Mouse (Mus musculus) limb, embryonic 12.5 days (tissue): Measurements from ENCODE around the gene Calml4. TPM values are rescaled to one million over a fixed set of nuclear protein-coding genes. Genes with fewer than 3 reads are reported as not detected.
"Not testable (repeated sequence)": the region's sequence is repeated elsewhere in the genome, so short reads cannot be mapped to it uniquely, and the experiment has no call there.

Experiments used
- ATAC-seq: fragments of 200-750 bp; cut with Nextera tagmentation; 2 replicates; pipeline ENCODE4 v1.8.0; 2017; ENCODE audit warnings: low read depth, moderate TSS enrichment; ENCODE audit not compliant: insufficient number of reproducible peaks, insufficient read depth, low FRiP score, low TSS enrichment
- H3K27ac ChIP-seq: fragments of 300-500 bp; sonication (generic); 2 replicates; pipeline ENCODE4 v1.5.1; 2016; ENCODE audit warnings: mild to moderate bottlenecking, moderate library complexity
- H3K27me3 ChIP-seq: fragments of 300-500 bp; sonication (generic); 2 replicates; pipeline ENCODE4 v1.6.1; 2016; ENCODE audit warnings: mild to moderate bottlenecking, moderate library complexity
- H3K36me3 ChIP-seq: fragments of 300-500 bp; sonication (generic); 2 replicates; pipeline ENCODE4 v1.6.1; 2016; ENCODE audit warnings: mild to moderate bottlenecking, moderate library complexity
- H3K4me1 ChIP-seq: fragments of 300-500 bp; sonication (generic); replicated peaks from 2 replicates; pipeline ENCODE4 v1.6.1; 2016
- H3K4me2 ChIP-seq: fragments of 300-500 bp; sonication (generic); 2 replicates; pipeline ENCODE4 v1.6.1; 2016; ENCODE audit warnings: mild to moderate bottlenecking, moderate library complexity
- H3K4me3 ChIP-seq: fragments of 300-500 bp; sonication (generic); replicated peaks from 2 replicates; pipeline ENCODE4 v1.5.1; 2016; ENCODE audit warnings: mild to moderate bottlenecking
- H3K9ac ChIP-seq: fragments of 300-500 bp; sonication (generic); replicated peaks from 2 replicates; pipeline ENCODE4 v1.6.1; 2016; ENCODE audit warnings: mild to moderate bottlenecking, moderate library complexity
- H3K9me3 ChIP-seq: fragments of 300-500 bp; sonication (generic); 2 replicates; pipeline ENCODE4 v1.6.1; 2016; ENCODE audit warnings: mild to moderate bottlenecking, moderate library complexity
- WGBS: fragments of 180-500 bp; shearing (Covaris S2); methylation state at CpG from one replicate; pipeline ENCODE4 v1.1.7; 2016; 5-methylcytosine and 5-hydroxymethylcytosine counted together
- polyA plus RNA-seq: library from polyadenylated mRNA; unstranded; fragments of >200 nt; fragmentation: Nextera tagmentation; extraction: Ambion mirVana; gene quantifications from 2 replicates; pipeline ENCODE4 v1.2.1, GENCODE M21; 2016

Gene Calml4
- polyA plus RNA-seq, 1 experiment from 2014 or later: 3.8 TPM

- Histone ChIP-seq H3K9ac (no peak overlapping the region), H3K27me3 (no peaks in the 10 kb centered on the region), H3K9me3 (no peaks in the 10 kb centered on the region), H3K4me1 (peaks cover 55% of the 10 kb centered on the region), H3K4me3 (0 out of 2 replicates have a peak overlapping the region, but pooled peaks have one; percentile 15), H3K27ac (peak overlapping the region; percentile 87), H3K4me2 (peak overlapping the region; percentile 50), H3K36me3 (no peaks in the 10 kb centered on the region)
- 12% methylated on average over 8 of the region's 8 CpGs for WGBS
- peak; percentile 38; the same call in 1 of the 2 replicates for ATAC-seq
Measured at GRCm38 (mm10) chr9:62858266-62859019, 563 bp downstream of the Calml4 start.

- not testable (repeated sequence) for H3K4me2 ChIP-seq, H3K4me3 ChIP-seq, ATAC-seq, H3K27me3 ChIP-seq, H3K27ac ChIP-seq, H3K9ac ChIP-seq, H3K36me3 ChIP-seq, H3K9me3 ChIP-seq
- WGBS: 45% methylated on average over 7 of the region's 7 CpGs
- peaks cover 44% of the 10 kb centered on the region for H3K4me1 ChIP-seq
Measured at GRCm38 (mm10) chr9:62860102-62860501, 2.2 kb downstream of the Calml4 start.

GRCm38 (mm10) chr9:62860866-62861265, 3.0 kb downstream of the Calml4 start:
- Histone ChIP-seq H3K27ac (no peak overlapping the region), H3K9me3 (no peaks in the 10 kb centered on the region), H3K4me3 (no peak overlapping the region), H3K4me2 (no peak overlapping the region), H3K9ac (no peak overlapping the region), H3K27me3 (no peaks in the 10 kb centered on the region), H3K36me3 (no peaks in the 10 kb centered on the region), H3K4me1 (peaks cover 44% of the 10 kb centered on the region)
- no peak for ATAC-seq
- 57% methylated on average over 4 of the region's 4 CpGs for WGBS

GRCm38 (mm10) chr9:62869236-62869635, 11.4 kb downstream of the Calml4 start:
- not testable (repeated sequence) for H3K27ac ChIP-seq, H3K4me3 ChIP-seq, H3K4me1 ChIP-seq, H3K9me3 ChIP-seq, H3K4me2 ChIP-seq, H3K9ac ChIP-seq, H3K27me3 ChIP-seq, ATAC-seq, H3K36me3 ChIP-seq
- WGBS: 88% methylated on average over 4 of the region's 4 CpGs

GRCm38 (mm10) chr9:62870728-62871127, 12.8 kb downstream of the Calml4 start:
- Histone ChIP-seq H3K4me3 (no peak overlapping the region), H3K4me1 (no peaks in the 10 kb centered on the region), H3K27ac (no peak overlapping the region), H3K4me2 (no peak overlapping the region), H3K27me3 (no peaks in the 10 kb centered on the region), H3K36me3 (no peaks in the 10 kb centered on the region), H3K9ac (no peak overlapping the region), H3K9me3 (no peaks in the 10 kb centered on the region)
- ATAC-seq: no peak

GRCm38 (mm10) chr9:62876966-62877616, 19.2 kb downstream of the Calml4 start:
- no peak overlapping the region for H3K9ac ChIP-seq
- peak overlapping the region; percentile 41; the same call in 1 of the 2 replicates for H3K27ac ChIP-seq
- no peak overlapping the region for H3K4me2 ChIP-seq
- no peak overlapping the region for H3K4me3 ChIP-seq
- no peaks in the 10 kb centered on the region for H3K27me3 ChIP-seq
- ATAC-seq: no peak
- peaks cover 8% of the 10 kb centered on the region; the same call in 1 of the 2 replicates for H3K4me1 ChIP-seq
- no peaks in the 10 kb centered on the region for H3K9me3 ChIP-seq
- H3K36me3 ChIP-seq: peaks cover 23% of the 10 kb centered on the region
- 85% methylated on average over 7 of the region's 7 CpGs for WGBS

- H3K9me3 ChIP-seq: no peaks in the 10 kb centered on the region
- H3K4me1 ChIP-seq: peaks cover 8% of the 10 kb centered on the region; the same call in 1 of the 2 replicates
- WGBS: 79% methylated on average over 2 of the region's 2 CpGs
- peak overlapping the region; percentile 41; the same call in 1 of the 2 replicates for H3K27ac ChIP-seq
- no peak overlapping the region for H3K4me3 ChIP-seq
- ATAC-seq: no peak
- peaks cover 28% of the 10 kb centered on the region for H3K36me3 ChIP-seq
- H3K27me3 ChIP-seq: no peaks in the 10 kb centered on the region
- no peak overlapping the region for H3K9ac ChIP-seq
- no peak overlapping the region for H3K4me2 ChIP-seq
Measured at GRCm38 (mm10) chr9:62877825-62878224, 19.9 kb downstream of the Calml4 start.

- Histone ChIP-seq H3K4me3 (no peak overlapping the region), H3K27ac (no peak overlapping the region), H3K4me2 (no peak overlapping the region), H3K4me1 (peaks cover 8% of the 10 kb centered on the region; the same call in 1 of the 2 replicates), H3K27me3 (no peaks in the 10 kb centered on the region), H3K36me3 (peaks cover 65% of the 10 kb centered on the region), H3K9ac (no peak overlapping the region), H3K9me3 (no peaks in the 10 kb centered on the region)
- 69% methylated on average over 12 of the region's 12 CpGs for WGBS
- ATAC-seq: no peak
Measured at GRCm38 (mm10) chr9:62881871-62882270, 24.0 kb downstream of the Calml4 start.

GRCm38 (mm10) chr9:62894486-62894885, 36.6 kb downstream of the Calml4 start:
- H3K4me1 ChIP-seq: no peaks in the 10 kb centered on the region
- no peak overlapping the region for H3K9ac ChIP-seq
- H3K9me3 ChIP-seq: no peaks in the 10 kb centered on the region
- H3K4me2 ChIP-seq: no peak overlapping the region
- H3K27ac ChIP-seq: no peak overlapping the region
- no peaks in the 10 kb centered on the region for H3K27me3 ChIP-seq
- no peak overlapping the region for H3K4me3 ChIP-seq
- WGBS: 92% methylated on average over 1 of the region's 1 CpGs
- peaks cover 62% of the 10 kb centered on the region for H3K36me3 ChIP-seq
- no peak for ATAC-seq

- no peak overlapping the region for H3K9ac ChIP-seq
- peaks cover 41% of the 10 kb centered on the region for H3K36me3 ChIP-seq
- 89% methylated on average over 2 of the region's 2 CpGs for WGBS
- H3K27me3 ChIP-seq: no peaks in the 10 kb centered on the region
- H3K9me3 ChIP-seq: 0 out of 2 replicates have a peak, but pooled peaks cover 4% of the 10 kb centered on the region
- no peak overlapping the region for H3K4me3 ChIP-seq
- no peak overlapping the region for H3K4me2 ChIP-seq
- H3K27ac ChIP-seq: no peak overlapping the region
- H3K4me1 ChIP-seq: no peaks in the 10 kb centered on the region
- ATAC-seq: no peak
Measured at GRCm38 (mm10) chr9:62901736-62902135, 43.9 kb downstream of the Calml4 start.

- Histone ChIP-seq H3K27me3 (no peaks in the 10 kb centered on the region), H3K4me3 (no peak overlapping the region), H3K36me3 (peaks cover 43% of the 10 kb centered on the region), H3K9me3 (0 out of 2 replicates have a peak, but pooled peaks cover 4% of the 10 kb centered on the region), H3K4me2 (no peak overlapping the region), H3K27ac (no peak overlapping the region), H3K9ac (no peak overlapping the region), H3K4me1 (no peaks in the 10 kb centered on the region)
- WGBS: 95% methylated on average over 2 of the region's 2 CpGs
- no peak for ATAC-seq
Measured at GRCm38 (mm10) chr9:62903841-62904240, 46.0 kb downstream of the Calml4 start.
